Mouse (Mus musculus) cerebellum, postnatal 36 days (tissue): ENCODE data around the gene Slc17a7.
"Not testable (repeated sequence)": the region's sequence is repeated elsewhere in the genome, so short reads cannot be mapped to it uniquely, and the experiment has no call there.

Source experiments
- DNase-seq, 2 experiments: peaks; one replicate each; pipeline ENCODE4 v3.0.0; 2021 to 2022; ENCODE audit warnings: mixed read lengths in 2 of 2

Gene Slc17a7

DNA sequence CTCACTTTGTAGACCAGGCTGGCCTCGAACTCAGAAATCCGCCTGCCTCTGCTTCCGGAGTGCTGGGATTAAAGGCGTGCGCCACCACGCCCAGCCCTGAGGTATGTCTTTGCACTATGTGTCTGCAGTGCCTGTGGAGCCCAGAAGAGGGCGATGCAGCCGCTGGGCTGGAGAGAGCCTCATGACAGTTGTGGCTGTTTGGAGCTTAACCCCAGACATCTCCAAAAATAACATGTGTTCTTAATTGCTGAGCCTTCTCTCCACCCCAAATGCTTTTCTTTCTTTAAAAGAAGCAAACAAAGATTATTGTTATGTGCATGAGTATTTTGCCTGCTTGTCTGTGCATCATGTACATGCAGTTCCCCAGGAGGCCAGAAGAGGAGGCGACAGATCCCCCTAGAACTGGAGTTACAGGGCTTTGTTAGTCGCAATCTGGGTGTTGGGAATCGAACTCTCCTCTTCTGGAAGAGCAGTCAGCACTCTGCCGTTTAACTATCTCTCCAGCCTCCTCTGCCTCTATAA, 8.7 kb upstream of the Slc17a7 start:
- peak; percentile 66 to 68 for DNase-seq

DNA sequence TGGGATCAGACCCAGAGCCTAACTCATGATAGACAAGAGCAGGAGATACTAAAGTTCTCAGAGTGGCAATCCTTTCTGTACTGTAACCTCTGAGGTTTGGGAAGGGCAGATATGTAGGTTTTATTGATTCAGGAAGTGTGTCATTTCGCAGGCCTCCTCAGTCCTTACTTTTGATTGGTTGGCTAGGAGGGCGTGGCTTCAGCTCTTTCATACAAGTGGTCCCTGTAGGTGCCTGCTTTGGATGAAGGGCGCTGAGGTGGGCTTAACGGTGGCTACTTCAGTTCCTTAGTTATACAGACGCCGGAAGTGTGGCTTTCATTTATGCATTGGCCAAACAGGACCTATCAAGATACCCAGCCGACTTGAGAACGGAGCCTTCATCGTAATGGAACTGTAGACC, 8.2 kb upstream of the Slc17a7 start:
- DNase-seq: no peak

DNA sequence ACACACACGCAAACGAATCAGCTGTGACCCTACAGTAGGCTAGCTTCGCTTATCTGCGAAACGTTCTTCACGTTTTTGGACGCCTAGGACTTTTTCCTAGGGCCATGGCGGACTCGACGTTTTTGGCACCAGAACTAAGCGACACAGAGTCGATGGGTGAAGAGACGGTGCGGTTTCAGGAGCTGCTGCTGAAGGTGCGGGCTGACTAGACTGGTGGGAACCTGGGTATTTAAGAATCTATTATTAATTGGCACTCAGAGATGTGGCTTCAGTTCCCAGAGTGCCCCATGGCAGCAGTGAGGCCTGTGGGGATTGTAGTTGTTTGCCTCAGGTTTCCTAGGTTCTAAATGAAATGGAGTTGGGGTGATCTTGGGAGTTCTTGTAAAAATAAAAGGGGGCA, 7.5 kb upstream of the Slc17a7 start:
- no peak for DNase-seq

DNA sequence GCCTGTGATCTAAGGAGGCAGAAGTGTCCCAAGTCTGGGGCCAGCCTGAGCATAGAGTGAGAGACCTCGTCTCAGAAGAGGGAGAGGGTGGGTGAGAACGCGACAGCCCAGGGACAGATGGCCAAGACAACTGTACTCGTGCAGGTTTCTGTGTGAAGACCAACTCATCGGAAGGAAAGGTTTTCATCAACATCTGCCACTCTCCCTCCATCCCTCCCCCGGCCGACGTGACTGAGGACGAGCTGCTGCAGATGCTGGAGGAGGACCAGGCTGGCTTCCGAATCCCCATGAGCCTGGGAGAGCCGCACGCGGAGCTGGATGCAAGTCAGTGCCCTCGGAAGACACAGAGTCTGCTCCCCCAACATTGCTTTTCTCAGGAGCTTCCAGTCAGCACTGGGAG, 6.3 kb upstream of the Slc17a7 start:
- DNase-seq: no peak

DNA sequence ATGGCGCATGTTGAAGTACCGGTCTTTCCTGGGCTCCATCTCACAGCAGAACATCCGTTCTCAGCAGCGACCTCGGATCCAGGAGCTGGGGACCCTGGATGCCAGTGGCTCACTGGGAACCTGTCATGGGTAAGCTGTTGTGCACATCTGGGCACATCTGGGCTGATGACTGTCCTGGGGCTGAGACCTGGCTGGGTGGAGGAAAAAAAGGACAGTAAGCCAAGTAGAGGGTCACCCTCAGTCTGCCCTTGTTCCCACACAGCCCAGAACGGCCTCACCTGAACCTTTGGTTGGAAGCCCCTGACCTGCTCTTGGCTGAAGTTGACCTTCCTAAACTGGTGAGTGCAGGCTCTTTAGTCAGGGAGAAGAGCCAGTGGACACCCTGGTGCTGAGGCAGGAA, 4.8 kb upstream of the Slc17a7 start:
- DNase-seq: no peak

DNA sequence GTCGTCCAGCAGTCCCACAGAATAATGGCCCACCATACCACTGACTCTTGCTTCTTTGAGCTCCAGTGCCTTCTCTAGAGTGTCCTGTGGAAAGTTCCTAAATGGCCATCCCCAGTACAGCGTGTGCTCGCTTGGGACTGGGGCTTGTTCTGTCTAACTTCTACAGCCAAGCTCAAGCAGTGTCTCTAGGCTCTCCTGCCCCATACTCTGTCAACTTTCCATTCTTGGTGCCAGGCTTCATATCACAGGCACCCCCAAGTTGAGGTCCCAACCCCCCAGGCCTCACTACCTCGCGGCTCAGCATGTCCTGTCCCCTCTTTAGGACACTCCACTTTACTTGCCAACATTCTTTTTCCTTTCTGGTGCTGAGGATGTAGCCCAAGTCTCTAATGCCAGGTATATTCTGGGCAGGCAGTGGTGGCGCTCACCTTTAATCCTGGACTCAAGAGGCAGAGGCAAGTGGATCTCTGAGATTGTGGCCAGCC, 3.4 kb upstream of the Slc17a7 start:
- no peak for DNase-seq

DNA sequence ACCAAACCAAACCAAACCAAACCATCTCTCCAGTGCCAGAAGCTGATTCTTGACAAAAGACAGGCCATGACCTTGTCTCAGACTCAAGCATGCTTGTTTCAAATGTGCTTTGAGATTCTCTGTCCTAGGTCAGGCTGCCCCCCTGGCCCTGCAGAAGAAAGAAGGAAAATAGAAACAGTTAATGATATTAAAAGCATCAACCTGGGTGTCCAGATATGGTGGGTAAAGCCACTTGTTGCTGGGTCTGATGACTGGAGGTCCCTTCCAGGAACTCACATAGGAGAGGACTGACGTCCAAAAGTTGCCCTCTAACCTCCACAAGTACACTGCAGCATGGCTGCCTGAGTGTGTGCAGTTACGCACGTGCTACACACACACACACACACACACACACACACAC, 2.9 kb upstream of the Slc17a7 start:
- DNase-seq: no peak

DNA sequence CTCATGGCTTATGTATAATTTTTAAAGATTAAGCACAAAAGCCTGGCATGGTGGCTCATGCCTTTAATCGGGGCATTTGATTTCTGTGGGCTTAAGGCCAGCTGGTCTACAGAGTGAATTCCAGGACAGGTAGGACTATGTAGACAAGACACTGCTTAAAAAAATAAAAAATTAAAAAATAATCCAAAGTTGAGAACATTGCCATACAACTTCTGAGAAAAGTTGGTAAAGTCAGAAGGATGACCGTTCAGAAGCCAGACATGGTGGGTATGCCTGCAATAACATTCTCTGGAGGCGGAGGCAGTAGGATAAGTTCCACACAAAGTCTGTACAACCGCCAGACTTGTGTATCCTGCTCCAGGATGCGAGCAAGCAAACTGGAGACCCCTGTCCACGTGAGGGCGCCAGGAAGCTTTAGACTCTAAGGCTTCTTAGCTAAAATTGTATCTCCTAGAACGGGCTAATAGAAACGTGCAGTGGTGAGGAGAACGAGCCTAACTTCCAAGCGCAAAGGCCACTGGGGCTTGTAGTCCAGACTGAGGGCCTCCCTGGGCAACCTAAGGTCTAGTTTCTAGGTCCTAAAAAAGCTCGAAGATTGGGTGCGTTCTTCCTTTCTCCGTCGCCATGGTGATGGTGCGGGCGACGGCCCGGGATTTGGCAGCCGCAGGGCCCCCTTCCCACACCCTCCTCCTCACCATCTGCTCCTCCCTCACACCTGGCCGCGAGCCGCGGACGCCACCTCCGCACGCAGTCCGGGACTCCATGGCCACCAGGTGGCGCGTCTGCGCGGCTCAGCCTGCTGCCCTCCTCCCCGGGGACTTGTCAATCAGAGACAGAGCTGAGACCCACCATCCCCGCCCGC, 1.9 kb upstream of the Slc17a7 start:
- DNase-seq: peak; percentile 98 to 99

DNA sequence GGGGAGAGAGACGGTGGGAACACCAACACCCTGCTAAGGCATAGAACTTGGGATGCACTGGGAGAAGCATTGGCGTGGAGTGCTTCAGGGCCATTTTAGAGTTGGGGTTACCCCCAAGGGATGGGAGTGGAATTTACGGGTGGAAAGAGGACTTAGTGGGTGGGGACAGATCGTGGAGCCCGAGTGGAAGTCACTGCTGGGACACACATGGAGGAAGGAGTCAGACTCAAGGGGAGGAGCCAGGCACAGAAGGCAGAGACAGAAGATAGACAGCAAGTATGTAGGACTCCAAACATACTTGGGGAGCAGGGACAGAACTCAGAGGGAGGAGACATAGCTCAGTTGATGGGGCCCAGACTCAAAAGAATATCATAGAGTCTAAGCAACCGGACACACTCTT, 1.2 kb upstream of the Slc17a7 start:
- DNase-seq: no peak

DNA sequence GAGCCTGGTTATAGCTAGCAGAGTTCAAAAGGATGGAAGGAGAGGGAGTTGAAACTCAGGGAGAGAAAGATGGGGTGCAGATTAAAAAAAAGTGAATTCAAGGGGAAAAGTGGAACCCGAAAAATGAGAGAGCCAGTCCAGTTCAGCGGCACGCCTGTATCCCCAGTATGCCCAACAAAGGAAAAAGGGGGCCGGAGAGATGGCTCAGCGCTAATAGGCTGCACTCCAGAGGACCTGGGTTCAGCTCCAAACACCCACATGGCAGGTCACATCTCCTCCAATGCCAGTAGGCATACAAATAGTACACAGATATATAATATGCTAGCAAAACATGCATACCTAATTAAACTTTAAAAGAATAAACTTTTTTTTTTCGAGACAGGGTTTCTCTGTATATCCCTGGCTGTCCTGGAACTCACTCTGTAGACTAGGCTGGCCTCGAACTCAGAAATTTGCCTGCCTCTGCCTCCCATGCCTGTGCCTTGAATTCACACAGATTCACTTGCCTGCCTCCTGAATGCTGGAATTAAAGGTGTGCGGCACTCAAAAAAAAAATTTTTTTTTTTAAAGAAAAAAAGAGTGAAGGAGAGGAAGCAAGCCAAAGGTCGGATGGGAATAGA, 643 bp upstream of the Slc17a7 start:
- no peak for DNase-seq

DNA sequence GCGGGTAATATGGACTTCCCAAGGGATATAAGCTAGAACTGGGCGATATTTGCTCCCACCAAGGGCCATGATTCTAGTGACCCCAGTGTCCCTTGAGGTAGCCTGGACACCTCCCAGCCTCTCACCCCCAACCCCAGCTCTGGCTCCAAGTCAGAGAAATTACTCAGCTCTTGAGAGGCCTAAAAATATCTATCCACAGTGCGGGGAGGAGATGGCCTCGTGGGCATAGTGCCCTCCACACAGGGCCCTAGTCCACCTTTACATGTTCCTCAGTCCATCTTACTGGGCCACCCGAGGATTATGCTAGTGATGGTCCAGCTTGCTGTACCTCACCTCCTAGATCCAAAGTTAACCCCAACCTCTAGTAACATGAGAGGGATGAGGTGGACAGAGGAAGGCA, 1.1 kb downstream of the Slc17a7 start:
- DNase-seq: peak; percentile 66 to 74

DNA sequence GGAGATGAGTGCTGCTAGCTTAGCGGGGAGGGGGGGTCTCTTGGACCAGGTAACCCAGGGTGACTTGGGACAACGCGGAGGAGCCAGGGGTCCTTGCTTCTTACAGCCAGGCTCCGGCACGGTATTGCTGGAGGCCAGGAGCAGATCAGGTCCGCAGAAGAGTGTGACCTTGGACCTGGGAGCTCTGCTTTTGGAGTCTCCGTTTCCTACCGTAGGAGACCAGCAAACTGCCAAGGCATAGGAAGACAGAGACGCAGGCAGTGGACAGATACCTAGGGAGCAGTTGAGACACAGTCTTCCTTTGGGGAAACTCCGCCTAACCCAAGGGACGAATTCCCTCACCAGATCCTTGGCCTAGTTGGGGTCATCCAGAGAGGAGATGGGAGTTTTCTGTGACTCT, 2.0 kb downstream of the Slc17a7 start:
- DNase-seq: peak in 1 of 2 experiments; percentile 22

DNA sequence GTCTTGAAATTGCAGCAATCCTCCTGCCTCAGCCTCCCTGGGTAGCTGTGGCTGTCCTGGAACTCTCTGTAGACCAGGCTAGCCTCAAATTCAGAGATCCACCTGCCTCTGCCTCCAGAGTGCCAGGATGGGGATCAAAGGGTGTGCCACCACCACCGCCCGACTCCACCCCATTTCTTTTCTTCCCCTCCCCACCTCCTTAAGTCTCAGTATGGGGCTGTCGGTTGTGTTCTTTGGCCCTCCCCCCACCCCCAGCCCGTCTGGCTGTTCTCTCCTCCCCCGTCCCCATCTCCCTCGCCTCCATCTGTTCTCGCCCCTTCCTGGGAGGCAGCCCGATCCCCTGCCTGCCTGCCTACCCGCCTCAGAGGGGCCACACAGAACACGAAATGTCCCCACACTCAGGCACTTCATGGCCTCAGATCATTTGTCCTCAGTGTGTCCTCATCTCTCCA, 3.2 kb downstream of the Slc17a7 start:
- peak; percentile 59 to 71 for DNase-seq

DNA sequence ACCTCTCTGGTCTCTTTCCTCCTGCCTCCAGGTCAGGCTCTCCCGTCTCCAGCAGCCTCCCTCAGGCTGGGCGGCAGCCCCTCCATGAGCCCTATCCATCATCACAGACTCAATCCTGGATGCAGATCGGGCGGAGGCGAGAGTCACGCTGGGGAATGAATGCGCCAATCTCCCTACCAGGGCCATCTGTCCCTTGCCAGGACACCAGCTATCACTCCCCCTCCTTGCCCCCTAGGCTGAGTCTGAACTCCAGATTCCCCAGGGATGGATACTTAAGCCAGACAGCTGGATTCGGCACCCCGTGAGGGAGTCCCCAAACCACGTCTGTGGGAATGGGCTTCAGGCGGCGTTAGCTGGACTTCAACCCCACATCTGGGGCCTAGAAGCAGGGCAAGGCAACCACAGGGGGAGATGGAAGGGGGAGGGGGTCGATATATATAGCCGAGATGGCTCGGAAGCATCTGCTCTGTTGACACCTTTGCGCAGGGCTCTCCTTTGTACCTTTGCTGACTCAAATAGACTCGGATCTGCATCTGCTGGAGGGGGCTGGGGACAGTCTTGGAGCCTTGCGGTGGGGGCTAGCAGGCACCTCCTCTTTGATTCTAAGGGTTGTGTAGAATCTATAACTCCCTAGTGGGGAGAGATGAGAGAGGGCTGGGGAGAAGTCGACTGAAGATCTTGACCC, 4.2 kb downstream of the Slc17a7 start:
- DNase-seq: peak; percentile 76 to 79

DNA sequence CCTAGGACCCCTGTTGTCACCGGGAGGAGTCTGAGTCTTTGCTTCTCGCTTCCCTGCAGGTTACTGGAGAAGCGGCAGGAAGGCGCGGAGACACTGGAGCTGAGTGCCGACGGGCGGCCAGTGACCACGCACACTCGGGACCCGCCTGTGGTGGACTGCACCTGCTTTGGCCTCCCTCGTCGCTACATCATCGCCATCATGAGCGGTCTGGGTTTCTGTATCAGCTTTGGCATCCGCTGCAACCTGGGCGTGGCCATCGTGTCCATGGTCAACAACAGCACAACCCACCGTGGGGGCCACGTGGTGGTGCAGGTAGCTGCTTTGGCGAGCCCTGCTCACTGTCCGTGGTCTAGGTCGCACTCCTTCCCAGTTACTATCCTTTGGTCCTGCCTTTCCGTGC, 4.9 kb downstream of the Slc17a7 start:
- DNase-seq: peak; percentile 62 to 64

DNA sequence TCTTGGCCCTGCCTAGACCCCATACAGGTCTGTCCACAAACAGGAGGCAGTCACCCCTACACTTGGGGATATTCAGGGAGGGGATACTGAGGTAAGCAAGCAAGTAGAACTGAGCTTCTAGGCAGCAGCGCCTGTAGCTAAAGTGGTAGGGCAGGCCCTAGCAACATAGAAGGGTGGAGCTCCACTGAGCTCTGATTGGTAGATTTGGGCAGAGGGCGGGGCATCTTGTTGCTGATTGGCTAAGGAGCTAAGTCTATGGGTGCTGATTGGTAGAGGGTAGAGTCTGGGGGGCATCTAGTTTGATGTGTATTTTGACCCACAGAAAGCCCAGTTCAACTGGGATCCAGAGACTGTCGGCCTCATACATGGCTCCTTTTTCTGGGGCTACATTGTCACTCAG, 5.7 kb downstream of the Slc17a7 start:
- DNase-seq: peak; percentile 73 to 76

DNA sequence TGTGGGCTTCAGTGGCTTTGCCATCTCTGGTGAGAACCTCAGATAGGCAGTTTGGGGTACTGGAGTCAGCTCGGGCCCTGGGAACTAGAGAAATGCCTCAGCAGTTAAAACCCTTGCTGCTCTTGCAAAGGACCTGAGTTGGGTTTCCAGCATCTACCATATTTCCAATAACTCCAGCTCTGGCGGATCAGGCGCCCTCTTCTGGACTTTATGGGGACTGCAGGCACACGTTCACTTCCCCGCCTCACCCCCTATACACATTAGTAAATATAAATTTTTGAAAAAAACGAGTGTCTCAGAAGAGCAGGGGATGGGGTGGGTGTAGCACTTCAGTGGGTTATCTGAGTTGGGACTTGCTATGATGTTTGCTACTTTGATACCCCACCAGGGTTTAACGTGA, 9.2 kb downstream of the Slc17a7 start:
- peak; percentile 51 to 58 for DNase-seq

DNA sequence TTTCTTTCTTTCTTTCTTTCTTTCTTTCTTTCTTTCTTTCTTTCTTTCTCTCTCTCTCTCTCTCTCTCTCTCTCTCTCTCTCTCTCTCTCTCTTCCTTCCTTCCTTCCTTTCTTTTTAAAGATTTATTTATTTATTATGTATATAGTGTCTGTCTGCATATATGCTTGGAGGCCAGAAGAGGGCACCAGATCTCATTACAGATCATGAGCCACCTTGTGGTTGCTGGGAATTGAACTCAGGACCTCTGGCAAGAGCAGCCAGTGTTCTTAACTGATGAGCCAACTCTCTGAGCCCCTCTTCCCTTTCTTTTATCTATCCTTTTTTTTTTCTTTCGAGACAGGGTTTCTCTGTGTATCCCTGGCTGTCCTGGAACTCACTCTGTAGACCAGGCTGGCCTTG, 10.0 kb downstream of the Slc17a7 start:
- not testable (repeated sequence) for DNase-seq

DNA sequence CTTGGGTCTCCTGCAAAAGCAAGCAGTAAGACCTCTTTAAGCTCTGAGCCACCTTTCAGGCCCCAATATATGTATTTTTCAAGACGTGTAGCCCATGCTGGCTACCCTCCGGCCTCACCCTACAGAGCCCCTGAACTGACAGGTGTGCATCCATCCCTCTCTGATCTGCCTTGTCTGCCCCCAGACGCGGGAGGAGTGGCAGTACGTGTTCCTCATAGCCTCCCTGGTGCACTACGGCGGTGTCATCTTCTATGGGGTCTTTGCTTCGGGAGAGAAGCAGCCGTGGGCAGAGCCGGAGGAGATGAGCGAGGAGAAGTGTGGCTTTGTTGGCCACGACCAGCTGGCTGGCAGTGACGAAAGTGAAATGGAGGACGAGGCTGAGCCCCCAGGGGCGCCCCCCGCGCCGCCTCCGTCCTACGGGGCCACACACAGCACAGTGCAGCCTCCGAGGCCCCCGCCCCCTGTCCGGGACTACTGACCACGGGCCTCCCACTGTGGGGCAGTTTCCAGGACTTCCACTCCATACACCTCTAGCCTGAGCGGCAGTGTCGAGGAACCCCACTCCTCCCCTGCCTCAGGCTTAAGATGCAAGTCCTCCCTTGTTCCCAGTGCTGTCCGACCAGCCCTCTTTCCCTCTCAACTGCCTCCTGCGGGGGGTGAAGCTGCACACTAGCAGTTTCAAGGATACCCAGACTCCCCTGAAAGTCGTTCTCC, 11.0 kb downstream of the Slc17a7 start:
- DNase-seq: no peak

DNA sequence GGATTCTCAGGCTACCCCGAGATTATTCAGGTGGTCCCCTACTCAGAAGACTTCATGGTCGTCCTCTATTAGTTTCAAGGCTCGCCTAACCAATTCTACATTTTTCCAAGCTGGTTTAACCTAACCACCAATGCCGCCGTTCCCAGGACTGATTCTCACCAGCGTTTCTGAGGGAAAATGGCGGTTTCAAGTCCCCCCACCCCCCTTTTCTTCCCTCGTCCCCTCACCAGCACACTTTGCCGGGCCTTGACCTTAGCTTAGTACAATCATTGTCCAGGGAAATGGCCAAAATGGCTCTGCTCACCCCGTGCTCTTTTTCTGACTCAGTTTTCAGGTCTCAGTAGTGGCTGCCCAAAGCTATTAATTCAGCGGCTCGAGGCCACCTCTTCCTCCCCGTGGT, 11.6 kb downstream of the Slc17a7 start:
- DNase-seq: no peak

DNA sequence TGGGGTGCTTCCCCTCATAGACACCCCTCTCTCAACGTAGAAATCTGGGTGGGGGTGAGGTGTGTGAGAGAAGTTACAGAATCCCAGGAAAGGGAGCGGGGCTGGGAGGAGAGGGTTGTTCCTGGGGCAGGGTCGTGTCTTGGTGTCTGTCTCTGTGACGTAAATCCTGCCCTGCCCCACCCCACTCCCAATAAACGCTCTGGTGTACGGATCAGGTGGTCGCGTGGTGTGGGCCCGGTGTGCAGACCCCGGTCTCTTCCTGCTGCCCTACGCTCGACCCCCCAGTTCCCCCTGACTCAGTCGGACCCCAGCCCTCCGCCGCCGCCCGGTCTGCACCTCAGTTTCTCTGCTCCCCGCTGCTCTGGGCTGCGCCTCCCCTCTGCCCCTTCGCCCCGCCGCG, 12.2 kb downstream of the Slc17a7 start:
- no peak for DNase-seq

DNA sequence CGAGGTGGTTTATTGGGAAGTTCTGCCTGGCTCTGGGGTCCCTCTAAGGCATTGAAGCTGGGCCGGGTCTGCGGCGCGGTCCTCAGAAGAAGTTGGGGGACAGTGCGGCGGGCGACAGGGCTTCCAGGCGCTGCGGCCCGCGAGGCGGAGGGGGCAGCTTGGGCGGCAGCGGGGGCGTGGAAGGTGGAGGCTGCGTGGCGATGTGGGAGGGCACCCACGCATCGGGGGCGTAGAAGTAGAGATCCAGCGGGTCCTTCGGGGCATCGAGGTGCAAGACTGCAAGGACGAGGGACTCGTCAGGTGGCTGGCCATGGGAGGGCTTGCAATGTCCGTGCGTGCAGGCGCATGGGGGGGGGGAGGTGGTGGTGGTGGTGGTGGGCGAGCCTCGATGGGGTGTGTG, 12.6 kb downstream of the Slc17a7 start:
- peak in 1 of 2 experiments; percentile 34 for DNase-seq

DNA sequence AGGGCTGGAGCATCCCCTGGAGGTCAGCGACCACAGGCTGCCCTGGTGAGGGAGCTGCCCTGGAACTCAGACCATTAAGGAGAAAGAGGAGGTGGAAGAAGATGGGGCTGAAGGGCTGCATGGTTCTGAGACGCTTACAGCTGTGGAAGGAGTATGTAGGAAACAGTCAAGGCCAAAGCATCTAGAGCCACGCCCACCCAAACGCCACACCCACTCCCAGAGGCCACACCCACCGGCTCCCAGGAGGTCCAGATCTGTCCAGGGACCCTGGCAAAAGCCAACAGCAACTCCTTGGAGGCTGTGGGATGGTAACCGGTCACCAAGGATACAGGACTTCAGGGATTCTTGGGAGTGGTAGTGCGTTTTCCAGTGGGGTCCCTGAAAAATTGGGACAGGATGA, 14.8 kb downstream of the Slc17a7 start:
- DNase-seq: no peak
